In genomic region chr4:129287472-129287981, GRCm38 (mm10) we compare ENCODE assay signal across 8 mouse cellular contexts. TPM values are rescaled to one million over a fixed set of nuclear protein-coding genes. Genes with fewer than 3 reads are reported as not detected.
DNase-seq lines count a peak whose midpoint lies in the region; ATAC-seq and TF ChIP-seq lines count a peak whose summit lies in the region.

Gene Sync (plus strand): TSS chr4:129287617.

- peak within 1 kb of the TSS; percentile 42 for H3K4me3 ChIP-seq in C2C12 (ENCODE audit: insufficient read depth, poor library complexity, severe bottlenecking)
- H3K4me3 ChIP-seq in forebrain, embryonic 12.5 days (replicated peaks), result peak within 1 kb of the TSS; percentile 50
- H3K4me3 ChIP-seq in liver, embryonic 15.5 days (replicated peaks), result peak within 1 kb of the TSS; percentile 53
- peak within 1 kb of the TSS; percentile 53 for H3K4me3 ChIP-seq in stomach, embryonic 16.5 days (replicated peaks; ENCODE audit: low read length)

- no peak for ATAC-seq in cerebellum, adult (ENCODE audit: insufficient number of reproducible peaks, low FRiP score, low TSS enrichment)
- peak; percentile 33; the same call in 1 of the 2 replicates for ATAC-seq in forebrain, embryonic 12.5 days (ENCODE audit: low FRiP score)
- no peak for ATAC-seq in liver, embryonic 15.5 days (ENCODE audit: insufficient read depth)
- ATAC-seq in stomach, embryonic 16.5 days (ENCODE audit: insufficient read depth, low FRiP score), result peak; percentile 54; the same call in 1 of the 2 replicates

- H3K9me3 ChIP-seq in forebrain, embryonic 12.5 days, result no peaks in the 10 kb centered on the region
- no peaks in the 10 kb centered on the region for H3K9me3 ChIP-seq in liver, embryonic 15.5 days (replicated peaks)
- H3K9me3 ChIP-seq in stomach, embryonic 16.5 days (replicated peaks; ENCODE audit: control insufficient read depth, low read length), result no peaks in the 10 kb centered on the region

- H3K79me3 ChIP-seq in C2C12 (ENCODE audit: low read depth), result peaks cover 4% of the 10 kb centered on the region

- peak within 1 kb of the TSS; percentile 96 for H3K4me2 ChIP-seq in forebrain, embryonic 12.5 days
- H3K4me2 ChIP-seq in liver, embryonic 15.5 days, result peak within 1 kb of the TSS; percentile 82
- peak within 1 kb of the TSS; percentile 98 for H3K4me2 ChIP-seq in stomach, embryonic 16.5 days (ENCODE audit: low read depth, low read length)

- no peaks in the 10 kb centered on the region for H3K36me3 ChIP-seq in C2C12 (ENCODE audit: control insufficient read depth, insufficient read depth)
- no peaks in the 10 kb centered on the region for H3K36me3 ChIP-seq in forebrain, embryonic 12.5 days (replicated peaks)
- no peaks in the 10 kb centered on the region for H3K36me3 ChIP-seq in liver, embryonic 15.5 days (replicated peaks)
- no peaks in the 10 kb centered on the region for H3K36me3 ChIP-seq in stomach, embryonic 16.5 days (ENCODE audit: control insufficient read depth, insufficient read depth, low read length)

- H3K4me1 ChIP-seq in forebrain, embryonic 12.5 days, result peaks cover 16% of the 10 kb centered on the region
- H3K4me1 ChIP-seq in liver, embryonic 15.5 days (replicated peaks), result peaks cover 13% of the 10 kb centered on the region
- peaks cover 10% of the 10 kb centered on the region; the same call in 1 of the 2 replicates for H3K4me1 ChIP-seq in stomach, embryonic 16.5 days (ENCODE audit: control insufficient read depth, insufficient read depth, low read length)

- H3K27me3 ChIP-seq in C2C12 (ENCODE audit: control insufficient read depth, insufficient read depth, insufficient read length), result no peaks in the 10 kb centered on the region
- H3K27me3 ChIP-seq in forebrain, embryonic 12.5 days, result peaks cover 33% of the 10 kb centered on the region
- peaks cover 58% of the 10 kb centered on the region for H3K27me3 ChIP-seq in liver, embryonic 15.5 days
- H3K27me3 ChIP-seq in stomach, embryonic 16.5 days (ENCODE audit: control insufficient read depth, insufficient read depth, low read length), result 0 out of 2 replicates have a peak, but pooled peaks cover 3% of the 10 kb centered on the region

- no peak for TF ChIP-seq CTCF in C2C12 (IDR thresholded peaks at IDR 0.05; ENCODE audit: control insufficient read depth, insufficient read depth, insufficient read length)

- H3ac ChIP-seq in C2C12 (ENCODE audit: control insufficient read depth, insufficient read length, low read depth), result peak within 1 kb of the TSS; percentile 91

- DNase-seq in cerebellum, adult 9-11 months, result peak; percentile 13
- DNase-seq in heart, postnatal 25 days (ENCODE audit: low spot score), result no peak
- DNase-seq in urinary bladder, postnatal 36 days (ENCODE audit: low spot score in 2 of 2), result no peak

- WGBS in forebrain, embryonic 12.5 days, result under 1% methylated on average over 45 of the region's 53 CpGs
- 1% methylated on average over 53 of the region's 53 CpGs for WGBS in liver, embryonic 15.5 days (ENCODE audit: insufficient replicate concordance)
- WGBS in stomach, embryonic 16.5 days, result 0% methylated on average over 48 of the region's 53 CpGs

- H3K79me2 ChIP-seq in C2C12 (ENCODE audit: control insufficient read depth, insufficient read depth), result peaks cover 18% of the 10 kb centered on the region

- peak within 1 kb of the TSS; percentile 59 for H3K9ac ChIP-seq in forebrain, embryonic 12.5 days
- H3K9ac ChIP-seq in liver, embryonic 15.5 days, result peak within 1 kb of the TSS; percentile 35; the same call in 1 of the 2 replicates
- peak within 1 kb of the TSS; percentile 73 for H3K9ac ChIP-seq in stomach, embryonic 16.5 days (ENCODE audit: low read length)

- intact Hi-C loops in heart, postnatal 25 days (cut with DNase I), result no loop called here

- no peak within 1 kb of the TSS for H3K27ac ChIP-seq in forebrain, embryonic 12.5 days
- no peak within 1 kb of the TSS for H3K27ac ChIP-seq in liver, embryonic 15.5 days (replicated peaks)
- H3K27ac ChIP-seq in stomach, embryonic 16.5 days (ENCODE audit: low read length), result no peak within 1 kb of the TSS

TF ChIP-seq in C2C12, 6 proteins besides CTCF, POLR2A, EP300 and RAD21:
- TF ChIP-seq USF1 (IDR thresholded peaks at IDR 0.05; ENCODE audit: low read depth) (no peak), MYOD1 (IDR thresholded peaks at IDR 0.05; ENCODE audit: control insufficient read depth, insufficient read length, low read depth) (no peak), CEBPB (IDR thresholded peaks at IDR 0.05; ENCODE audit: low read depth) (no peak), MAX (IDR thresholded peaks at IDR 0.05) (no peak), MYOG (IDR thresholded peaks at IDR 0.05; ENCODE audit: control insufficient read depth, extremely low read depth, insufficient read length) (no peak), FOSL1 (IDR thresholded peaks at IDR 0.05; ENCODE audit: insufficient read depth, low read length, poor library complexity, severe bottlenecking) (no peak)

RNA-seq across cellular contexts. Expression of gene Sync, which starts in this region (rescaled TPM):
- 15.0 TPM for polyA plus RNA-seq in C2C12 (2012; fragmentation: generic; extraction: Trizol)
- polyA plus RNA-seq in forebrain, embryonic 12.5 days (2016; fragmentation: Nextera tagmentation; extraction: Ambion mirVana), result 0.29 and 0.40 TPM in 2 replicates
- 10 to 100 TPM; 15.5 to 16.3 TPM for total RNA-seq in heart, postnatal 25 days (2021)
- polyA plus RNA-seq in liver, embryonic 15.5 days (2015; fragmentation: Nextera tagmentation; extraction: Ambion mirVana), result 0.21 and 0.35 TPM in 2 replicates
- polyA plus RNA-seq in stomach, embryonic 16.5 days (2015; fragmentation: Nextera tagmentation; extraction: Ambion mirVana), result 3.0 and 3.9 TPM in 2 replicates

Comparison
In these comparisons a context has a peak if more than half of its experiments do, and no peak if none do; other contexts are left out.
1. Peak in ATAC-seq, H3K4me3 ChIP-seq, H3K9ac ChIP-seq and H3K4me2 ChIP-seq in forebrain, embryonic 12.5 days; RNA of the gene not detected or under 1 TPM.